Mouse (Mus musculus) forebrain, embryonic 13.5 days (tissue): ENCODE measurements around the gene Egr2. TPM values are rescaled to one million over a fixed set of nuclear protein-coding genes. Genes with fewer than 3 reads are reported as not detected.

Experiments used
- ATAC-seq: fragments of 200-750 bp; cut with Nextera tagmentation; 2 replicates; pipeline ENCODE4 v1.8.0; 2017
- H3K27ac ChIP-seq: fragments of 300-500 bp; sonication (generic); 2 replicates; pipeline ENCODE4 v1.5.1; 2015; ENCODE audit warnings: inconsistent platforms, mild to moderate bottlenecking, moderate library complexity
- H3K27me3 ChIP-seq: fragments of 300-500 bp; sonication (generic); 2 replicates; pipeline ENCODE4 v1.6.1; 2015; ENCODE audit warnings: mild to moderate bottlenecking, inconsistent platforms
- H3K36me3 ChIP-seq: fragments of 300-500 bp; sonication (generic); 2 replicates; pipeline ENCODE4 v1.6.1; 2015; ENCODE audit warnings: mild to moderate bottlenecking, inconsistent platforms; ENCODE audit not compliant: poor library complexity, severe bottlenecking
- H3K4me1 ChIP-seq: fragments of 300-500 bp; sonication (generic); 2 replicates; pipeline ENCODE4 v1.6.1; 2015; ENCODE audit warnings: inconsistent platforms
- H3K4me2 ChIP-seq: fragments of 300-500 bp; sonication (generic); 2 replicates; pipeline ENCODE4 v1.6.1; 2015; ENCODE audit warnings: inconsistent platforms, mild to moderate bottlenecking, moderate library complexity
- H3K4me3 ChIP-seq: fragments of 300-500 bp; sonication (generic); 2 replicates; pipeline ENCODE4 v1.5.1; 2015; ENCODE audit warnings: mild to moderate bottlenecking, inconsistent platforms
- H3K9ac ChIP-seq: fragments of 300-500 bp; sonication (generic); 2 replicates; pipeline ENCODE4 v1.6.1; 2015; ENCODE audit warnings: mild to moderate bottlenecking, inconsistent platforms
- H3K9me3 ChIP-seq: fragments of 300-500 bp; sonication (generic); replicated peaks from 2 replicates; pipeline ENCODE4 v1.6.1; 2016; ENCODE audit warnings: inconsistent platforms
- WGBS: fragments of 180-500 bp; shearing (Covaris S2); methylation state at CpG from one replicate; pipeline ENCODE4 v1.1.7; 2015; 5-methylcytosine and 5-hydroxymethylcytosine counted together
- polyA plus RNA-seq: library from polyadenylated mRNA; unstranded; fragments of >200 nt; fragmentation: Nextera tagmentation; extraction: Ambion mirVana; gene quantifications from 2 replicates; pipeline ENCODE4 v1.2.1, GENCODE M21; 2015

Egr2 gene
- polyA plus RNA-seq, 1 experiment from 2014 or later, result 0.08 TPM

DNA sequence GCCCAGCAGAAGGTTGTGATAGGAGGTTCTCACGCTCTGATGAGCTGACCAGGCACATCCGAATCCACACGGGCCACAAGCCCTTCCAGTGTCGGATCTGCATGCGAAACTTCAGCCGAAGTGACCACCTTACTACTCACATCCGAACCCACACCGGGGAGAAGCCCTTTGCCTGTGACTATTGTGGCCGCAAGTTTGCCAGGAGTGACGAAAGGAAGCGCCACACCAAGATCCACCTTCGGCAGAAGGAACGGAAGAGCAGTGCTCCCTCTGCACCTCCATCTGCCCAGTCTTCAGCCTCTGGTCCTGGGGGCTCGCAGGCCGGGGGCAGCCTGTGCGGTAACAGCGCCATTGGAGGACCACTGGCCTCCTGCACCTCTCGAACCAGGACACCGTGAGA lies 5.3 kb downstream of the Egr2 start:
- H3K27ac ChIP-seq, result no peak overlapping the region
- WGBS, result 9% methylated on average over 19 of the region's 19 CpGs
- peaks cover 36% of the 10 kb centered on the region for H3K4me1 ChIP-seq
- no peak for ATAC-seq
- peak overlapping the region; percentile 4; the same call in 1 of the 2 replicates for H3K4me3 ChIP-seq
- H3K9me3 ChIP-seq, result no peaks in the 10 kb centered on the region
- peaks cover 87% of the 10 kb centered on the region for H3K27me3 ChIP-seq
- H3K36me3 ChIP-seq, result 0 out of 2 replicates have a peak, but pooled peaks cover 5% of the 10 kb centered on the region
- H3K9ac ChIP-seq, result no peak overlapping the region
- H3K4me2 ChIP-seq, result 0 out of 2 replicates have a peak overlapping the region, but pooled peaks have one; percentile 5

DNA sequence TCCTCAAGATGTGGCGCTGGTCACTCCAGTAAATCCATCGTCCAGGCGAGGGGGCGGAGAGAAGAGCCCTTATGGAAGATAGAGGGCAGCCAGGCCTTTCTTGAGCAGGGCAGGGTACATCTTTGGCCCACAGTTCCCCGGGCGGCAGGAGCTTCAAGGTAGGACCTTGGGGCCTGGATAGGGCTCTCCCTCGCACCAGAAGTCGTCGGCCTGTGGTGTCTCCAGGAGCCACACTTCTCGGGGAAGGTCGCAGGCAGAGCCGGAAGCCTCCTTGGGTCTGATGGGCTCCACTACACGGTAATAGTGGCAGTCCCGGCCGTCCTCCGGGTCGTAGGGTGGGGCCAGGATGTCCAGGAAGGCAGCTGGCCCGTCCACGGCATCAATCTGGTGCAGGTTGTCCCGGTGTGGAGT lies 12.6 kb downstream of the Egr2 start:
- H3K27ac ChIP-seq, result 0 out of 2 replicates have a peak overlapping the region, but pooled peaks have one; percentile 90

GRCm38 (mm10) chr10:67548261-67548854 lies 13.1 kb downstream of the Egr2 start:
- Histone ChIP-seq H3K27me3 (peaks cover 45% of the 10 kb centered on the region), H3K4me2 (peak overlapping the region; percentile 98), H3K9me3 (no peaks in the 10 kb centered on the region), H3K9ac (peak overlapping the region; percentile 86), H3K36me3 (0 out of 2 replicates have a peak, but pooled peaks cover 3% of the 10 kb centered on the region), H3K4me1 (peaks cover 35% of the 10 kb centered on the region), H3K4me3 (peak overlapping the region; percentile 86), H3K27ac (peak overlapping the region; percentile 90)
- WGBS, result 1% methylated on average over 56 of the region's 73 CpGs
- ATAC-seq, result peak; percentile 83

More for the DNA sequence above, 12.6 kb downstream of the Egr2 start:
- WGBS, result 2% methylated on average over 20 of the region's 20 CpGs
- Histone ChIP-seq H3K4me2 (peak overlapping the region; percentile 98), H3K9ac (peak overlapping the region; percentile 86), H3K36me3 (0 out of 2 replicates have a peak, but pooled peaks cover 3% of the 10 kb centered on the region), H3K4me1 (peaks cover 35% of the 10 kb centered on the region), H3K27me3 (peaks cover 45% of the 10 kb centered on the region), H3K9me3 (no peaks in the 10 kb centered on the region), H3K4me3 (peak overlapping the region; percentile 86)
- no peak; the same call in 1 of the 2 replicates for ATAC-seq

DNA sequence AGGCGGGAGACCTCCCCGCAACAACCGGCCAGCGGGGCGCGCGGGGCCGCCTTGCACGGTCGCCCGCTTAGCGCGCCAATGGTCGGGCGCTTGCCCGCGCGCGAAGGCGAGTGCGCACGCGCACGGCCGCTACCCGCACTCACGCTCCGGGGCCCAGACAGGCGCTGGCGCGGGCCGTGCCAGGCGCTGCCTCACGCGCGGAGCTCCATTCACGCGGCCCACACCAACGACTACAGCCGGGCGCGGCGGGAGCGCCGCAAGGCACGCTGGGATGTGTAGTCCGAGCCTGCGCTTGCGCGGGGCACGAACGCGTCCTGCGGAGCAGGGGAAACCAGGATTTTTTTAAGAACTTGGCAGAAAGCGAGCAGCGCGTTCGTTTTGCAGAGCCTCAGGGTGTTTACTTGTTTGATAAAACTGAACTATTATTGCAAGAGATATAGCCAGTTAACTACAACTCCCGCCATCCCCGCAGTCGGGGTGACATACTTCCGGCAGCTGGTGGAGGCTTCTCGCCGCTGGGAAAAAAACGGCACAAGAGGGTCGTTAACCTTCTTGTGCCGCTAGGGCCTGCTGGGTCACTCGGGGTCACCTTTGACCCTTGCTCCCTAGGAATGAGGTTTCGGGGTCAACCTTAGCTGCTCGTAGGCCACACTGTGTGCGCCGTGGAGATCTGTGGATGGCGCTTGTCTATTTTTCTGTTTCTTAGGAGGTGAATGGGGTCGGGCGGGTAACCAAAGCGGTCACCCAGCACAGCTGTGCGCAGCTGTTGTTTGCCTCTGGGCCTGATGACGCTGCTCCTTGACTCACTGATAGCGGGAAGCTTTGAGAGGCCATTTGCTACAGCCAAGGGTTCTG lies 13.8 kb downstream of the Egr2 start, which contains the start of gene Ado:
Gene Ado (minus strand): TSS at position 79 of the 855 bp plus-strand sequence.
- no peaks in the 10 kb centered on the region for H3K9me3 ChIP-seq
- WGBS, result under 1% methylated on average over 76 of the region's 79 CpGs
- peak within 1 kb of the TSS; percentile 98 for H3K4me2 ChIP-seq
- H3K4me3 ChIP-seq, result peak within 1 kb of the TSS; percentile 86
- peak; percentile 99 for ATAC-seq
- H3K9ac ChIP-seq, result peak within 1 kb of the TSS; percentile 86
- H3K27ac ChIP-seq, result peak within 1 kb of the TSS; percentile 90
- peaks cover 45% of the 10 kb centered on the region for H3K27me3 ChIP-seq
- H3K4me1 ChIP-seq, result peaks cover 35% of the 10 kb centered on the region
- H3K36me3 ChIP-seq, result 0 out of 2 replicates have a peak, but pooled peaks cover 3% of the 10 kb centered on the region

DNA sequence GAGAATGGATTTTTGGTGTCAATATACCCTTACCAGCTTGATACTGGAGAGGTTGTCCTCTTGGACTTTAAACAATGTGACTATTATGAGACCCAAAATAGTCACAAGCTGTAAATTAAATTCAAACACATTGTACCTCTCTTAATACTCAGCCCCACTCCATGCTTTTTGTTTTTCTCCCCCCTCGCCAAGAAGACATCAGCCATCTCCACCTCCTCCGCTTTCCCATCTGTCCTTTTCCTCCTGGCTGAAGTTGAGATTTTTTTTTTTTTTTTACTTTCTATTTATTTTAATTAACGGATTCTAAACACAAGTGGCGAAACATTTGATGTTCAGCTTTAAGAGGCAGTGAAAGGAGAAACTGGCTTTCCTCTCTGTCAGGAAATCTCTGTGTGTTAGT lies 22.8 kb downstream of the Egr2 start:
- Histone ChIP-seq H3K9ac (no peak overlapping the region), H3K36me3 (no peaks in the 10 kb centered on the region), H3K27ac (no peak overlapping the region), H3K4me2 (no peak overlapping the region), H3K27me3 (peaks cover 88% of the 10 kb centered on the region), H3K4me1 (peaks cover 17% of the 10 kb centered on the region), H3K4me3 (no peak overlapping the region), H3K9me3 (peaks cover 13% of the 10 kb centered on the region)
- 74% methylated on average over 4 of the region's 4 CpGs for WGBS
- ATAC-seq, result no peak

DNA sequence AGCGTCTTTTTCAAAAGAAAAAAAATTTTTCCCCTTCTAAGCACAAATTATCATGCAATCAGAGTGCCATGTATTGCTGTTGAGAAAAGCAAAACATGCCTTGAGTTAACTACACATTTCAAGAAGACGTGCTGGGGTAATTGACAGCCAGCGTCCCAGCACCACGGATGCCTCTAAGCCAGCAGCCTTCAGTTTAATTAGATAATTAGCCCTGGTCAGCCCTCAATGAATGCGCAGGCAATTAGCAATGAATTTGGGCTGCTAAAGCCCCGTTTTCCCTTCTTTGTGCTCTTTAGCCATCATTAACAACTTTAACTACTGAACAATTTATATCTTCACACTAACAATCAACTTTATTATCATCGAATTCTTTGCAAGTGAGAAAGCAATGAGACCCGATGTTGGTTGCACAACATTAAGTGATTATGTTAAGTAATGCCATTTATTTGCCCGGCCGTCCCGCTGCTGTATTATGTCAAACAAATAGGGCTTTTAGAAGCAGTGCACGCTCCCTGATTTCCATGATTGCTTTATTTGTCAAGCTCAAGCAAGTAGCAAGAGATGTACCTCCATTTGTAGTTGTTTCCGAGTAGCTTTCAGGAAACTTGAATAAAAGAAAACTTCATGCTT lies 24.6 kb downstream of the Egr2 start:
- peak; percentile 94 for ATAC-seq
- 3% methylated on average over 13 of the region's 13 CpGs for WGBS

GRCm38 (mm10) chr10:67561185-67561584 lies 25.9 kb downstream of the Egr2 start:
- Histone ChIP-seq H3K36me3 (no peaks in the 10 kb centered on the region), H3K4me3 (no peak overlapping the region), H3K4me1 (peaks cover 29% of the 10 kb centered on the region), H3K9ac (no peak overlapping the region), H3K27me3 (peaks cover 90% of the 10 kb centered on the region), H3K27ac (no peak overlapping the region), H3K9me3 (peaks cover 13% of the 10 kb centered on the region), H3K4me2 (no peak overlapping the region)
- no peak for ATAC-seq
- 68% methylated on average over 1 of the region's 1 CpGs for WGBS

More for the DNA sequence above, 24.6 kb downstream of the Egr2 start:
- Histone ChIP-seq H3K27ac (no peak overlapping the region), H3K9me3 (peaks cover 13% of the 10 kb centered on the region), H3K27me3 (peaks cover 90% of the 10 kb centered on the region), H3K4me1 (peaks cover 17% of the 10 kb centered on the region), H3K9ac (no peak overlapping the region), H3K36me3 (no peaks in the 10 kb centered on the region), H3K4me2 (no peak overlapping the region), H3K4me3 (no peak overlapping the region)

- H3K4me3 ChIP-seq, result no peak overlapping the region
- no peak overlapping the region for H3K27ac ChIP-seq
- 91% methylated on average over 7 of the region's 7 CpGs for WGBS
- peaks cover 91% of the 10 kb centered on the region for H3K27me3 ChIP-seq
- H3K9ac ChIP-seq, result no peak overlapping the region
- H3K4me1 ChIP-seq, result peaks cover 24% of the 10 kb centered on the region
- no peaks in the 10 kb centered on the region for H3K9me3 ChIP-seq
- no peaks in the 10 kb centered on the region for H3K36me3 ChIP-seq
- no peak overlapping the region for H3K4me2 ChIP-seq
- ATAC-seq, result no peak
Observed at GRCm38 (mm10) chr10:67564509-67564908, 29.2 kb downstream of the Egr2 start.

GRCm38 (mm10) chr10:67566104-67566503 lies 30.8 kb downstream of the Egr2 start:
- Histone ChIP-seq H3K27ac (no peak overlapping the region), H3K4me2 (no peak overlapping the region), H3K9ac (no peak overlapping the region), H3K36me3 (no peaks in the 10 kb centered on the region), H3K9me3 (no peaks in the 10 kb centered on the region), H3K4me1 (peaks cover 13% of the 10 kb centered on the region), H3K4me3 (no peak overlapping the region), H3K27me3 (peaks cover 98% of the 10 kb centered on the region)
- peak; percentile 50; the same call in 1 of the 2 replicates for ATAC-seq
- 16% methylated on average over 8 of the region's 8 CpGs for WGBS

GRCm38 (mm10) chr10:67569539-67569938 lies 34.3 kb downstream of the Egr2 start:
- 91% methylated on average over 7 of the region's 7 CpGs for WGBS
- Histone ChIP-seq H3K4me3 (no peak overlapping the region), H3K27me3 (peaks cover 95% of the 10 kb centered on the region), H3K27ac (no peak overlapping the region), H3K36me3 (no peaks in the 10 kb centered on the region), H3K9me3 (no peaks in the 10 kb centered on the region), H3K4me1 (peaks cover 13% of the 10 kb centered on the region), H3K4me2 (no peak overlapping the region), H3K9ac (no peak overlapping the region)
- no peak for ATAC-seq

GRCm38 (mm10) chr10:67571443-67571842 lies 36.2 kb downstream of the Egr2 start:
- no peaks in the 10 kb centered on the region for H3K36me3 ChIP-seq
- 92% methylated on average over 14 of the region's 14 CpGs for WGBS
- H3K27ac ChIP-seq, result no peak overlapping the region
- H3K4me2 ChIP-seq, result no peak overlapping the region
- no peaks in the 10 kb centered on the region for H3K4me1 ChIP-seq
- no peak for ATAC-seq
- H3K27me3 ChIP-seq, result peaks cover 90% of the 10 kb centered on the region
- no peaks in the 10 kb centered on the region for H3K9me3 ChIP-seq
- H3K4me3 ChIP-seq, result no peak overlapping the region
- H3K9ac ChIP-seq, result no peak overlapping the region

DNA sequence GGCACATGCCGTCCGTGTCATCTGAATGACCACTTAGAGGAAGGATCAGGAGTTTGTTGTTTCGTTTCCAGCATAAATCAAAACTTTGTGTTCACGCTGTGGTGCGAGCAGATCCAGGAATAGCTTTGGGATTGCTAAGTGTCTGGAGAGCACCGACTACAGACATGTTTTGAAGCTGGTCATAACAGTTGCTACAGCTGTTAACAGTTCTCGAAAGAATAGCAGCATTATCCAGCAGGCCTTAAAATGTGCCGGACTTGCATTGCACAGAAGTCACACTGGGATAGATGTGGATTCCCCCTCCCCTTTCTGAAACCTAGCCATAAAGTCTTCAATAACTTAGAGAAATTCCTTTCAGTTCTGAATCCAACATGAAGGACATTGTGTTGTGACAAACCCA lies 38.0 kb downstream of the Egr2 start:
- no peaks in the 10 kb centered on the region for H3K9me3 ChIP-seq
- ATAC-seq, result no peak
- WGBS, result 68% methylated on average over 8 of the region's 8 CpGs

More for the DNA sequence above, 38.0 kb downstream of the Egr2 start:
- H3K4me2 ChIP-seq, result no peak overlapping the region
- H3K9ac ChIP-seq, result no peak overlapping the region
- H3K27ac ChIP-seq, result no peak overlapping the region
- H3K4me1 ChIP-seq, result no peaks in the 10 kb centered on the region
- no peaks in the 10 kb centered on the region for H3K36me3 ChIP-seq
- peaks cover 85% of the 10 kb centered on the region for H3K27me3 ChIP-seq
- no peak overlapping the region for H3K4me3 ChIP-seq
